Mouse (Mus musculus): ENCODE data around the gene Cend1.

Gene Cend1

GRCm38 (mm10) chr7:141429310-141429709 lies at the start of gene Cend1:
Cend1 (minus strand) TSS chr7:141429491.
- no peak for DNase-seq (ENCODE audit: low read depth)

DNA sequence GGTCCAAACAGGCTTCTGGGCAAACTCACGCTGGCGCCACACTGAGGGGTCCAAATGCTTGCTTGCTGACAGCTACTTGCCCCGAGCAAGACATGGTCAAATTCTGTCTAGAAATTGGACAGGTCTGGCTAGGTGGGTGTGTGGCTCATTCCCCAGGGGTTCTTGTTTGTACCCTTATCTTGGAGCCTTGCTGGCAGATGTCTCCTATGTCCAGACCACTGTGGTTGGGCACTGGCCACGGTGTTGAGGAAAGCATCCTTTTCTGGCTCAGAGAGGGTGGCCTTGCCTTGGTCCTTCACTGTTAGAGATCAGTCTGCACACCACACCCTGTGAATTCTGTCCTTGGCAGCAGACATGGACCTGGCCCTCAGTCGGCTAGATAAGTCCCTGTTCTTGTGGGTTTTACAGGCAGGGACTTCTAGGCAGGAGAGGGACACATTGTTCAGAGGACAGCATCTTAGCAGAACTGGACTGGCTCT lies 49.0 kb upstream of the Cend1 start:
- DNase-seq (ENCODE audit: low read depth) = peak; percentile 83

- peak; percentile 93 for DNase-seq (ENCODE audit: low read depth)
These were observed 48.4 kb upstream of the Cend1 start for GRCm38 (mm10) chr7:141477578-141478269.

GRCm38 (mm10) chr7:141476981-141477370 lies 47.7 kb upstream of the Cend1 start:
- DNase-seq (ENCODE audit: low read depth) = peak; percentile 83

GRCm38 (mm10) chr7:141476226-141476980 lies 47.1 kb upstream of the Cend1 start:
- DNase-seq (ENCODE audit: low read depth) = peak; percentile 95

DNA sequence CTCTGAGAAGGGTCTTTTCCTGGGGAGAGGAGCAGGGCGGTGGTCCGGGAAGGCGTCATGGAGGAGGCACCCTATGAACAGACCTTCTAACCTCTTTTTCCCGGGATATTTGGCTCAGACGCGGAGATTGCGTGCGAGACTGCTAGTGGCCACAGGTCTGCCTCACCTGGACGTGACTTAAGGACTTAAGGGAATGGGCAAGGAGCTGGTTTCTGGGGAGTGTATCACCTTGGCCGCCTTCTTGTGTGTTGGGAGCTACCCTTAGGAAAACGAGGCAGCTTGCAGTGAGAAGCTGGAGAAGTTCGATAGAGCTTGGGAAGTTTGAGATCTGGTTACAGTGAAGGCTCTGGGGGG lies 46.5 kb upstream of the Cend1 start:
- DNase-seq (ENCODE audit: low read depth) = no peak

- DNase-seq (ENCODE audit: low read depth) = peak; percentile 87
These were observed 45.9 kb upstream of the Cend1 start, which contains the start of the genes Polr2l and Tspan4 for GRCm38 (mm10) chr7:141475011-141475804. Polr2l (minus strand) TSS chr7:141475132. Tspan4 (plus strand) TSS chr7:141475240.

DNA sequence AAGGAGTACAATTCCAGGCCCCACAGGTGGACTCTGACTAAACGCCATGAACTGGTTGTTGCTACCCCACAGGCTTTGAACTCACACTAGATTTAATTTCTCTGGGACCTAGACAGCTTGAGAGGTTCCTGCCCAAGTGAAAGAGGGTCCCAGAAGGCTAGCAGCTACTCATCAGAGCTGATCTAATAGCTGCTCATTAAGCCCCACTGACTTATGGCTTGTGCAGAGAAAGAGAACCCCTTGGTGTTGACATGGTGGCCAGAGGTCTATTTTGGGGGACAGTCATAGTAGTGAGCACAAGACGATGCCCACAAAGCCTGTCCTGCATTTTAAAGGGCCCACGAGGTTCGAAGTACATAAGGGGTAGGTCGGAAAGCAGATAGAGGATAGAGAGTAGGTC lies 44.9 kb upstream of the Cend1 start:
- no peak for DNase-seq (ENCODE audit: low read depth)

DNA sequence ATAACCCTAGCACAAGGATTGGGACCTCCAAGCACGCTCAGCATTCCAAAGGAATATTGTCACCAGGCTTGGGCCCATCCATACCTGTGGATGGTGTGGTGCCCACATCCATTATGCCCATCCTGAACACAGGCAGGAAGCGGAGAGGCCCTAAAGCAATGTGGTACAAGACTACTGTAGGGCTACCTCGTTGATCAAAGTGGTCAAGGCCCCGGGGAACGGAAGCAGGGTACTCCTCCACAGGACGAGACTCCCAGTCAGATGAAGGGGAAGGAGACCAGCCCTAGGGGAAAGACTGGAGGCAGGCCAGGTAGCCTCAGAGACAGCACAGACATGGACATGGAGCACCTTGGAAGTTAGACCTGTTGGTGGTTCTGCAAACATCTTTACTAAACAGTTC lies 43.5 kb upstream of the Cend1 start:
- DNase-seq (ENCODE audit: low read depth) = no peak

DNA sequence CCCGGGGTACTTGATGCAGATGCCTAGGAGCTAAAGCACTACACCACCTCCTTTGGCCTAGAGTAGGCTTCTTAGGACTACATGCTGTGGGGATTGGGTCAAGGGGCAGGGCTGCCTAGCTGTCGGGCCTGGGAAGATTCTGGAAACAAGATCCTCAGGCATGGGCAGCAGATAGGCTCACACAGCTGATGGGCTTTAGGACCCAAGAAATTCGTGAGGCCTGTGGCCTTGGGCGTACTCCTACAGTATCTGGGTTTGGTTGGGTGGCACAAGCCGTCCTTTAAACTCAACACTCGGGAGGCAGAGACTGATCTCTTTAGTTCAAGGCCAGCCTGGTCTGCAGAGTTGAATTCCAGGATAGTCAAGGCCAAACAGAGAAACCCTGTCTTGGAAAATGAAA lies 42.9 kb upstream of the Cend1 start:
- no peak for DNase-seq (ENCODE audit: low read depth)

DNA sequence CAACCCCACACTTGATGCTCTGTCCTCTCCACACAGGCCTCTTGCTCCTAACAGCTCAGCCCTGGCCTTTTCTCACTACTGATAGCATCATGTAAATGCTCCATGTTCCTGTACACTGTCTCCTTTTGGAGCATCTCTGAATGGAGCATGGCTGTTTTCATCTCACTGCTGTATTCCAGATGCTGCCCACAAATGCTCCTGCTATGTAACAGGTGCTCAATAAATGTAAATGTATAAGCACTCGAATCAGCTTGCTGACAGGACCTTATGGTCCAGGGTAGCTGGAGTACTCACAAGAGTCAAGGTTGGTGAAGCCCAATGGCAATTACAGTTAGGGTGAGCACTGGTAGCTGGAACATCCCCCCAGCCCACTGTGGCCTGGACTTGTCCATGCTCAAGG lies 41.9 kb upstream of the Cend1 start:
- DNase-seq (ENCODE audit: low read depth) = no peak

GRCm38 (mm10) chr7:141470637-141470944 lies 41.3 kb upstream of the Cend1 start:
- DNase-seq (ENCODE audit: low read depth) = no peak

DNA sequence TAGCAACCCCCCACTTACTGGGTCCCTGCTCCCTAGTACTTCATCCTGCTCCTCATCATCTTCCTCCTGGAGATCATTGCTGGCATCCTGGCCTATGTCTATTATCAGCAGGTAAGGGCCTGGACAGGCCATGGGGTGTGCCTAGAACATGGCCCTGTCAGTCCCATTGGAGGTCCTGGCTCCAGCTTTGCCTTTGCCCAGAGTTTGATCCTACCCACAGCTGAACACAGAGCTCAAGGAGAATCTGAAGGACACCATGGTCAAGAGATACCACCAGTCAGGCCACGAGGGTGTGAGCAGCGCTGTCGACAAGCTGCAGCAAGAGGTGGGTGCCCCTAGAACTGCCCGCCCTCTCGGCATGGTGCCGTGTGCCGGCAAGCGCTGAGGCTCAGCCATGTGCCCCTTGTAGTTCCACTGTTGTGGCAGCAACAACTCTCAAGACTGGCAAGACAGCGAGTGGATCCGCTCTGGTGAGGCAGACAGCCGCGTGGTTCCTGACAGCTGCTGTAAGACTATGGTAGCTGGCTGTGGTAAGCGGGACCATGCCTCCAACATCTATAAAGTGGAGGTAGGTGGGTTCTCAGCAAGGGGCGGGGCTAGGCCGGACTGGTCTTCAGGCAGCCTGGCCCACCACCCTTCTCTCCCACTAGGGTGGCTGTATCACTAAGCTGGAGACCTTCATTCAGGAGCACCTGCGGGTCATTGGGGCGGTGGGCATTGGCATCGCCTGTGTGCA lies 40.8 kb upstream of the Cend1 start:
- DNase-seq (ENCODE audit: low read depth) = no peak

DNA sequence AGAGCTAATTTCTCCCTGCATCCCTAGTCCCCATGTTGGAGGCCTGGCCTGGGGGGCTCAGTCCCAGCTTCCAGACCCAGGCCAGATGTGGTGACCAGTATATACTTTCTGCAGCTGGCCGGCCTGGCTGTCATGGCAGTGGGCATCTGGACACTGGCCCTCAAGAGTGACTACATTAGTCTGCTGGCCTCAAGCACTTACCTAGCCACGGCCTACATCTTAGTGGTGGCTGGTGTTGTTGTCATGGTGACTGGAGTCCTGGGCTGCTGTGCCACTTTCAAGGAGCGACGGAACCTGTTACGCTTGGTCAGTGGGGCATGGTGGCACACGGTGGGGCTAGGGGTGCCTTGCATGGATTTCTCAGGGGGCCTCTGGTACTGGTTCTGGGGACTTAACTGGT lies 40.1 kb upstream of the Cend1 start:
- no peak for DNase-seq (ENCODE audit: low read depth)

DNA sequence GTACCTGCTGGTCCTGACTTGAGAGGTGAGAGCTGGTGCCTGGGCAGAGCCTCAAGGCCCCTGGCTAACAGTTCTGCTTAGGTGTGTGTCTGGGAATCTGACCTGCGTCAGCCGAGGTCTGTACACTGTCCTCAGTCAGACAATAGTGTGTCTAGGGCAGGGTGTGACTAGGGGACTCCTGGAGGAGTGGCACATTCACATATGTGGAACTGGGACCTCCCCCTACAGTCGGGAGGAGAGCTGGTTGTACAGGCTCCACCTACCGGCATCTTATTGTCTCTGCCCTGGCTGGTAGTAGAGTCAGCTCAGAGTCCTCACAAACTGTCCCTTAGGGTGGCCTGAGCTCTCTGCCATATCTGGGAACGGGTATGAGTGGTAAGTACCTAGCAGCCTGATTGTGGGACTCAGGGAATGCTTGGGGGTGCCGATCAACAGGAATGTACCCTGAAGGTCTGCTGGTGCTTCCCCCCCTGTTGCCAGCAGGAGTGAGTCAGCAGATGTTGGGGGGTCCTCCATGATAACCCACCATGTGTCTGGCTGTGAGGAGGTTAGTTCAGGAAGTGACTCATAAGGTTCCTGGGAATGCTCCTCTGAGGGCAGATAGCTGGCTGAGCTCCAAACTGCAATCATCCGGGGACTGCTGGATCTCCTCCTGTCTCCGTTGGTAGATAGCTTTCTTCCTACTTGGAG lies 39.4 kb upstream of the Cend1 start:
- DNase-seq (ENCODE audit: low read depth) = peak; percentile 95

- DNase-seq (ENCODE audit: low read depth) = peak; percentile 59
These were observed 38.9 kb upstream of the Cend1 start for GRCm38 (mm10) chr7:141468164-141468521.

DNA sequence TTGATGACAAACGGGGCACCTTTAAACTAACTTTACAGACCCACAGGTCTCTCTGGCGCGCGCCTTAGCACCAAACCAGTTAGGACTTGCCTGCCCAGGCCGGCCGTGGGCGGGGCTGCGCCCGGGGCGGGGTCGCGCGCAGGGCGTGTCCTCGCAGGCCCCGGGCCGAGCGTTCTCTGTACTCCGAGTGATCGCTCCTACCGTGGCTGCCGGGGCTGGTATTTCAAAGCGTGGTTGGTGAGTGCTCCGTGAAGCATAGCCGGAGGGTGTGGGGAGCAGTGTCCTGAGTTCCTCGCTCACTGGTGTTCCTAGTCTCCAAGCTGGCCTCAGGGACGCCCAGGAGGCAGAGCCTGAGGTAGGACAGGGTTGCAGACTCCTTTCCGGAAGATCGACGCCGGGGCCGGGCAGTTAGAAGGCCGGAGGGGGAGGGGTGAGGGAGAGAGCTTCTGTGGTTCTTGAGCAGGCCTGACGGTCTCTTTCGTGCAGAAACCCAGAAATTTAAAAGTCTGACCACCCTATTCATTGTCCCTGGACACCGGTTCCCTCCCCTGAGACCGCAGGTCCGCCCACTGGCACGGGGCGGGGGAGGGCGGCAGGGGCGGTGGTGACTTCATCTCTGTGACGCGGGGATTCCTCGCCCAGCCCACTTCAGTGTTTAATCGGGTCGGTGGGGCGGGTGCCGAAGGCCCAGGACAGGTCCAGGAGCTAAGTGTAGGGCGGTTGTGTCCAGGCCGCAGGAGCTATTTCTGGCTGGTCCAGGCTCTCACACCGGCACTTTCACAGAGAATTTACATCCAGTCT lies 38.1 kb upstream of the Cend1 start, which contains the start of gene Cd151:
TSS of gene Cd151 (plus strand) at position 163 of the 801 bp plus-strand sequence.
- DNase-seq (ENCODE audit: low read depth) = peak; percentile 87

DNA sequence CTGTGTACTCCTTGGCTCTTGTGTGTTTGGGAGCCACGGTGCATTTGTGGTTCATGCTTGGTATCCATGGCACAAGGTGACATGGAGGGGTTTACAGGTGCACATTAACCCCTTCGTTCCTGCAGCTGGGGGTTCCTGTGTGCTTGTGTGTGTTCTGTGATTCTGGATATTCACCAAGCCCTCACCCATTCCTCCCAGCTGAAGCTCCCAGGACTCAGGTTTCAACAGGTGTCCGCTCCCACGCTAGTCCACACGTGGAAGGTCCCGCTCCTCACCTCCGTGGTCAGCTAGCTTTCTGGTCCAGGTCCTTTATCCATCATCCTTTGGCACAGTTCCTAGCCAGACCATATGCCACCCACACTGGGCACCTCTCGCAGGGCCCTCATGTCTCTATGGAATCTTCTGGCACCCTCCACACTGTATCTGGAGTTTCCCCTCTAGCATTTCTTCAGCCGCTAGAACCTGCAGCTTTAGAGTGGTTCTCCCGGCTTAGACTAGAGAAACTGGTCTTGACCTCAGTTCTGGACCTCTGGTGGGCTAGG lies 37.4 kb upstream of the Cend1 start:
- DNase-seq (ENCODE audit: low read depth) = no peak

GRCm38 (mm10) chr7:141466045-141466394 lies 36.7 kb upstream of the Cend1 start:
- peak; percentile 88 for DNase-seq (ENCODE audit: low read depth)

DNA sequence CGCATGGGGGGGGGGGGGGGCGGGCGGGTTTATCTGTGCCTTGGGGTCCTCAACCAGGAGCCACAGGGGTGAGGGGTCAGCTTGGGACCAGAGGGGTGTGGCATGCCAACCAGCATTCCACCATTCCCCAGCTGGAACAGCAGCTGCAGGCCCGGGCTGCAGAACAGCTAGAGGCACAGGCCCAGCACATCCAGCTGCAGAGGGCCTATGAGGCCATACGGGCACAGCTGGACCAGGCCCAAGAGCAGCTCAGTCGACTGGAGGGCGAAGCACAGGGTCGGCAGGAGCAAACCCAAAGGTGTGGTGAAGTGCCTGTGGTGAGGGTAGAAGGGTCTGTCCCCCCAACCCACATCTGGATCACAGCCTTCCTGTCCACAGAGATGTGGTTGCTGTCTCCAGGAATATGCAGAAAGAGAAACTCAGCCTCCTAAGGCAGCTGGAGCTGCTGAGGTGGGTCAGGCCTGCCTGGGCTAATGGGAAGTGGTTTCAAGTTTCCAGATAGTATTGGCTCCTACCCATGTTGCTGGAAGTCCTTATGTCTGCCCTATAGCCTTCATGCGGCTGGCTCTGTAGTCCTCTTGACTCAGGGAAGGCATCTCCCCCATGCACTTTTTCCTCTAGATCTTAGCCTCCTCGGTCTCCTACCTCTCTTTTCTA lies 36.2 kb upstream of the Cend1 start:
- DNase-seq (ENCODE audit: low read depth) = peak; percentile 78
